ENCODE assay signal across 13 mouse cellular contexts in the genomic region with DNA sequence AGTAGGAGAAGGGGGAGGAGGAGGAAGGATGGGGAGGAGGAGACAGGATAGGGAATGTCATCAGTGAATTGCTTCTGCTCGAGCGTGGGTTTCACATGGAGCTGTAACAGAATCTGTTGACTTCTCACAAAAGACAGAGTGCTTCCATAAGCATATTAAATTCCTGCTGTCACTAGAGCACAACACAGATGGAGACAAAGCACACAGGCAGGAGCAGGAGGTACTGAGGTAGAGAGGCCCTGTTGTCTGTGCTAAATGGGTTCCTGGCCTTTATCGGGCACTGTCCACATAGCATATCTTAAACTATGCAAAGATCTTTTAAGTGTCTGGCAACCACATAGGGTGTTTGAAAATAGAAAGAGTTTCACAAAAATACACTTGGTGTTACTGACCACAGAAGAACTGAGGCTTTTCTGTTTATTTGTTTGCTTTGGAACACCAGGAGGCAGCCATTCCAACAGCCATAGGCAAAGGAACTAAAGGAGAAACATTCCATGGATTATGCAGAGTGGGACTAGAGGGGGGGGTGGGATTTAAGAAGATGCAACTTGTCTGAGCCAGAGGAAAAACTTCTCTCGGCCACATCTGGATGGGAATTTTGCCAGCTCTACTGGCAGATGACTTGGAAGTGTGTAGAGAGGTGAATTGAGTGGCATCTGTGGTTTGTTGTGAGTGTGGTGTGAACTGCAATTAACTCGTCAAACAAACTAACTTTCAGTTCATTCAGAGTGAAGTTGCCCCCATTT.
DNase-seq lines count a peak whose midpoint lies in the region; ATAC-seq lines count a peak whose summit lies in the region.
"Had no signal": no experiment of that assay in that cellular context is flagged by ENCODE, and none has a peak within 500 bp of the region (broad histone marks: within the 10 kb centered on the region; RNA-seq: fewer than 3 reads in every experiment).

No protein-coding gene starts in this region.

- no peaks in the 10 kb centered on the region for H3K27me3 ChIP-seq in embryonic facial prominence, embryonic 10.5 days (replicated peaks; ENCODE audit: low read depth, poor library complexity, severe bottlenecking)
- no peaks in the 10 kb centered on the region for H3K27me3 ChIP-seq in limb, embryonic 10.5 days (ENCODE audit: low read depth, poor library complexity, severe bottlenecking)
- H3K27me3 ChIP-seq: forebrain, embryonic 15.5 days; hindbrain, embryonic 12.5 days had no signal

- no peaks in the 10 kb centered on the region for H3K36me3 ChIP-seq in embryonic facial prominence, embryonic 10.5 days (replicated peaks)
- no peaks in the 10 kb centered on the region for H3K36me3 ChIP-seq in limb, embryonic 10.5 days
- H3K36me3 ChIP-seq: forebrain, embryonic 15.5 days; hindbrain, embryonic 12.5 days had no signal

- WGBS in embryonic facial prominence, embryonic 10.5 days, result 36% methylated on average over 5 of the region's 5 CpGs
- 51% methylated on average over 5 of the region's 5 CpGs for WGBS in limb, embryonic 10.5 days

- peaks cover 37% of the 10 kb centered on the region for H3K4me1 ChIP-seq in embryonic facial prominence, embryonic 10.5 days
- peaks cover 42% of the 10 kb centered on the region for H3K4me1 ChIP-seq in limb, embryonic 10.5 days

- H3K27ac ChIP-seq in embryonic facial prominence, embryonic 10.5 days (replicated peaks), result peak overlapping the region; percentile 85
- peak overlapping the region; percentile 90 for H3K27ac ChIP-seq in limb, embryonic 10.5 days
- H3K27ac ChIP-seq: forebrain, embryonic 15.5 days had no signal

- no peak overlapping the region for H3K4me3 ChIP-seq in embryonic facial prominence, embryonic 10.5 days
- H3K4me3 ChIP-seq in limb, embryonic 10.5 days, result no peak overlapping the region
- H3K4me3 ChIP-seq: forebrain, embryonic 15.5 days; hindbrain, embryonic 12.5 days had no signal

- ATAC-seq in CD4-positive, CD25-positive, alpha-beta regulatory T cell, adult 4 months, result no peak
- ATAC-seq: forebrain, embryonic 15.5 days; Patski had no signal

- H3K9me3 ChIP-seq in embryonic facial prominence, embryonic 10.5 days, result no peaks in the 10 kb centered on the region
- no peaks in the 10 kb centered on the region for H3K9me3 ChIP-seq in limb, embryonic 10.5 days (replicated peaks)
- H3K9me3 ChIP-seq: forebrain, embryonic 15.5 days; hindbrain, embryonic 12.5 days had no signal

- peak; percentile 75 for DNase-seq in heart, adult 11 months
- DNase-seq in heart, adult 18-20 months, result no peak
- peak; percentile 39 for DNase-seq in layer of hippocampus, adult 11-12 months (ENCODE audit: low spot score)
- no peak for DNase-seq in layer of hippocampus, postnatal 25 days (ENCODE audit: extremely low spot score in 1 of 2, low spot score in 1 of 2)
- no peak for DNase-seq in embryonic facial prominence, embryonic 10.5 days (ENCODE audit: low spot score)
- DNase-seq in limb, embryonic 10.5 days (ENCODE audit: low spot score), result no peak
- DNase-seq in right cerebral cortex, postnatal 4 days, result no peak
- DNase-seq: B cell, adult 2 months; cerebellum, postnatal 25 days had no signal

Comparison
In these comparisons a context has a peak if more than half of its experiments do, and no peak if none do; other contexts are left out.
1. DNase-seq: peak in heart, adult 11 months (single experiment) and layer of hippocampus, adult 11-12 months (single experiment); none in heart, adult 18-20 months (0 of 2), layer of hippocampus, postnatal 25 days (0 of 2), embryonic facial prominence, embryonic 10.5 days (single experiment), limb, embryonic 10.5 days (single experiment) and right cerebral cortex, postnatal 4 days (single experiment).